ENCODE assay signal across 9 mouse cellular contexts in the genomic region with DNA sequence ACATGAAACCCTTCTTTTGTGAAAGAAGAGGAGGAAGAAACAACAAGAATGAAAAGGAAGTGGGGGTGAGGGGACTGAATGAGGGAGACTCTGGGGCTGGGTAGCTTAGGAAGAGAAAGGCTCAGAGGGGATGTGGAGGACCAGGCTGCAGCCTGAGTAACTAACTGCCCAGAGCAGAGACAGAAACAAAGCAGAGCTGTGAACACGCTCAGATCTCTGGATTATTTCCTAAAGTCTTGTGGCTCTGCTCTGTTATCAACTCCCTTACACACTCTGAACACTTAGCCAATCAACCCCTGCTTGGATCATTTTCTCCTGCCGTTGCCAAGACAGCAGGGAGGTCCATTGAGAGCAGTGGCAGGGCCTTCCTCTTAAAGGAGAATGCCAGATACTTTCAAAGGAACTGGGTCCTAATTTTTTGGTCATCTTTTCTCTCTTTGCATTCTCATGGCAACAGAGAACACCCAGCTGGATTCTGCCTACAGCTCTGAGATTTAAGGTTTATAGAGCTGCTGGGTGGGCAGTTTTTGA. TPM values are rescaled to one million over a fixed set of nuclear protein-coding genes. Genes with fewer than 3 reads are reported as not detected.
DNase-seq lines count a peak whose midpoint lies in the region; ATAC-seq and TF ChIP-seq lines count a peak whose summit lies in the region.
"Had no signal": no experiment of that assay in that cellular context is flagged by ENCODE, and none has a peak within 500 bp of the region (broad histone marks: within the 10 kb centered on the region; RNA-seq: fewer than 3 reads in every experiment).

No protein-coding gene starts in this region.

- H3K4me1 ChIP-seq in kidney, embryonic 14.5 days (ENCODE audit: control insufficient read depth, insufficient read depth, low read length): 0 out of 2 replicates have a peak, but pooled peaks cover 3% of the 10 kb centered on the region
- 0 out of 2 replicates have a peak, but pooled peaks cover 6% of the 10 kb centered on the region for H3K4me1 ChIP-seq in lung, embryonic 14.5 days (ENCODE audit: insufficient read depth)

- no peak overlapping the region for H3K27ac ChIP-seq in kidney, embryonic 14.5 days (ENCODE audit: low read depth, low read length)
- no peak overlapping the region for H3K27ac ChIP-seq in lung, embryonic 14.5 days (ENCODE audit: low read depth)

- no peaks in the 10 kb centered on the region for H3K27me3 ChIP-seq in kidney, embryonic 14.5 days (ENCODE audit: control insufficient read depth, insufficient read depth, low read length)
- H3K27me3 ChIP-seq in lung, embryonic 14.5 days (ENCODE audit: insufficient read depth, low read length): no peaks in the 10 kb centered on the region

- no peaks in the 10 kb centered on the region for H3K36me3 ChIP-seq in kidney, embryonic 14.5 days (ENCODE audit: control insufficient read depth, insufficient read depth, low read length)
- H3K36me3 ChIP-seq in lung, embryonic 14.5 days (ENCODE audit: insufficient read depth): no peaks in the 10 kb centered on the region

- no peak overlapping the region for H3K4me3 ChIP-seq in kidney, embryonic 14.5 days (ENCODE audit: low read length)
- no peak overlapping the region for H3K4me3 ChIP-seq in lung, embryonic 14.5 days (ENCODE audit: low read depth, low read length)
- H3K4me3 ChIP-seq: erythroblast, embryonic 14.5 days had no signal

- DNase-seq in kidney, adult 9 months: no peak
- peak; percentile 60 for DNase-seq in adrenal gland, postnatal 14 days
- peak; percentile 97 for DNase-seq in heart, adult 11 months
- peak; percentile 65 for DNase-seq in lung, embryonic 14.5 days
- no peak for DNase-seq in B cell, adult 2 months
- DNase-seq in cerebellum, postnatal 36 days: no peak
- DNase-seq in thymus, postnatal 4 days: no peak

- no peak for TF ChIP-seq CTCF in lung, embryonic 14.5 days (IDR thresholded peaks at IDR 0.05; ENCODE audit: low read depth)

- peak; percentile 64; the same call in 1 of the 2 replicates for ATAC-seq in kidney, embryonic 14.5 days (ENCODE audit: low FRiP score, low TSS enrichment)
- ATAC-seq in lung, embryonic 14.5 days (ENCODE audit: insufficient read depth): peak; percentile 81

- H3K4me2 ChIP-seq in kidney, embryonic 14.5 days (replicated peaks; ENCODE audit: low read depth, low read length): no peak overlapping the region
- H3K4me2 ChIP-seq in lung, embryonic 14.5 days: no peak overlapping the region

- WGBS in kidney, embryonic 14.5 days: 16% methylated on average over 2 of the region's 2 CpGs
- WGBS in lung, embryonic 14.5 days: 3% methylated on average over 2 of the region's 2 CpGs

- no peak overlapping the region for H3K9ac ChIP-seq in kidney, embryonic 14.5 days (ENCODE audit: low read depth, low read length)
- no peak overlapping the region for H3K9ac ChIP-seq in lung, embryonic 14.5 days

- no peaks in the 10 kb centered on the region for H3K9me3 ChIP-seq in kidney, embryonic 14.5 days (ENCODE audit: control insufficient read depth, low read length)
- no peaks in the 10 kb centered on the region for H3K9me3 ChIP-seq in lung, embryonic 14.5 days (ENCODE audit: low read depth, low read length)

RNA-seq across cellular contexts. Expression of a gene that starts 5.5 kb away (rescaled TPM):
- polyA plus RNA-seq in kidney, embryonic 14.5 days (2014; fragmentation: Nextera tagmentation; extraction: Ambion mirVana): 5.0 and 5.7 TPM in 2 replicates
- total RNA-seq in adrenal gland, postnatal 14 days (2021): 10.2 and 11.0 TPM in 2 replicates
- polyA plus RNA-seq in lung, embryonic 14.5 days (2014; fragmentation: Nextera tagmentation; extraction: Ambion mirVana): 2.3 and 2.9 TPM in 2 replicates
- polyA plus RNA-seq: erythroblast, embryonic 14.5 days had no signal

RNA-seq across cellular contexts. Expression of a gene that starts 48.7 kb away (rescaled TPM):
- 8.4 and 10.6 TPM in 2 replicates for polyA plus RNA-seq in kidney, embryonic 14.5 days (2014; fragmentation: Nextera tagmentation; extraction: Ambion mirVana)
- total RNA-seq in adrenal gland, postnatal 14 days (2021): 5.1 and 6.0 TPM in 2 replicates
- 8.5 and 10.2 TPM in 2 replicates for polyA plus RNA-seq in lung, embryonic 14.5 days (2014; fragmentation: Nextera tagmentation; extraction: Ambion mirVana)

Comparison
In these comparisons a context has a peak if more than half of its experiments do, and no peak if none do; other contexts are left out.
1. DNase-seq: peak in adrenal gland, postnatal 14 days (single experiment), heart, adult 11 months (single experiment) and lung, embryonic 14.5 days (single experiment); none in kidney, adult 9 months (single experiment), B cell, adult 2 months (0 of 2), cerebellum, postnatal 36 days (0 of 2) and thymus, postnatal 4 days (single experiment).